Mouse (Mus musculus) midbrain, embryonic 10.5 days (tissue): ENCODE measurements around the gene Zer1. TPM values are rescaled to one million over a fixed set of nuclear protein-coding genes. Genes with fewer than 3 reads are reported as not detected.
"Not testable (repeated sequence)": the region's sequence is repeated elsewhere in the genome, so short reads cannot be mapped to it uniquely, and the experiment has no call there.

Experiments used
- DNase-seq: peaks from one replicate; pipeline ENCODE4 v3.0.0-alpha.2; 2017; ENCODE audit warnings: low spot score
- H3K27ac ChIP-seq: fragments of 300-500 bp; sonication (generic); replicated peaks from 2 replicates; pipeline ENCODE4 v1.5.1; 2016; ENCODE audit warnings: mild to moderate bottlenecking
- H3K27me3 ChIP-seq: fragments of 300-500 bp; sonication (generic); 2 replicates; pipeline ENCODE4 v1.6.1; 2016; ENCODE audit warnings: low read depth, mild to moderate bottlenecking; ENCODE audit not compliant: poor library complexity, severe bottlenecking
- H3K36me3 ChIP-seq: fragments of 300-500 bp; sonication (generic); 2 replicates; pipeline ENCODE4 v1.6.1; 2016; ENCODE audit warnings: mild to moderate bottlenecking, moderate library complexity
- H3K4me1 ChIP-seq: fragments of 300-500 bp; sonication (generic); 2 replicates; pipeline ENCODE4 v1.6.1; 2016
- H3K4me3 ChIP-seq: fragments of 300-500 bp; sonication (generic); 2 replicates; pipeline ENCODE4 v1.5.1; 2016; ENCODE audit warnings: mild to moderate bottlenecking, moderate library complexity
- H3K9me3 ChIP-seq: fragments of 300-500 bp; sonication (generic); replicated peaks from 2 replicates; pipeline ENCODE4 v1.6.1; 2016; ENCODE audit warnings: mild to moderate bottlenecking
- WGBS: fragments of 180-500 bp; shearing (Covaris S2); methylation state at CpG from one replicate; pipeline ENCODE4 v1.1.7; 2016; 5-methylcytosine and 5-hydroxymethylcytosine counted together
- polyA plus RNA-seq: library from polyadenylated mRNA; unstranded; fragments of >200 nt; fragmentation: Nextera tagmentation; extraction: Ambion mirVana; gene quantifications from 2 replicates; pipeline ENCODE4 v1.2.1, GENCODE M21; 2016

The Zer1 gene
- polyA plus RNA-seq, 1 experiment from 2014 or later = 6.0 TPM

DNA sequence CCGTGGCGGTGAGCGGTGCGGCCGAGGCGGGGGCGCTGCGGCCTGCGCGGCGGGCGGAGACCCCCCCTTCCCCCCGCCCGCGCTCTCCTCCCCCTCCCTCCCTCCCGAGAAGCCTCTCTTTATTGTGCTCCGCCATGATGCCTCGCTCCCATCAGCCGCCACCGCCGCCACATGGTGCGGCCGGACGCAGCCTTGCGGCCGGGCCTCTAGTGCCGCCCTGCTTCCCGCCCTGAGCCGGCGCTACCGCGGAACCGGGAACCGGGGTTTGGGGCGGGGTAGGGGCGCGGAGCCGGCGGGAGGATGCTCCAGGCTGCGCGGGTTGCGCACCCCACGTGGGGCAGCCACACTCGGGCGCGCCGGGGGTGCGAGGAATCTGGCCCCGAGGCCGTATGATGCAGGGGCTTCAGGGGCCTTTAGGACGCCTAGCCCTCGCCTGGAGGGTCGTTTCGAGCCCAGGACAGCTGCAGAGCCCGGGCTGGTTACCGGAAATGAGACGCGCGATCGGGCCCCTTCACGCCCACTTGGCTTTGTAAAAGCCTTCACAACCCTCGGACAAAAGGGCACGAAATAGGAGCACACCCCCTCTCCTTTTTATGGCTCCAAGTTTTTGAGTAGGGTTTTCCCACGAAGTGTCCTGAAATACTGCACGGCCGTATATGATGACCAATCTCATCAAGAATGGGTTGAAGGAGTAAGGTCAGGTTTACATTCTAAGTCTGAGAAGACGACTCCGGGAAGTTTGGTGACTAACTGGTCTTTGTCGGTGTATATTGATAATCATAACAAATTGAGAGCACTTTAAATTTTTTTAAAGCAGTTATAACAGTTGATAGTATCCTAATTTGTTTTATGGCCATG lies 57.1 kb downstream of the Zer1 start:
- peak; percentile 73 for DNase-seq
- no peaks in the 10 kb centered on the region for H3K9me3 ChIP-seq
- WGBS = under 1% methylated on average over 62 of the region's 69 CpGs

DNA sequence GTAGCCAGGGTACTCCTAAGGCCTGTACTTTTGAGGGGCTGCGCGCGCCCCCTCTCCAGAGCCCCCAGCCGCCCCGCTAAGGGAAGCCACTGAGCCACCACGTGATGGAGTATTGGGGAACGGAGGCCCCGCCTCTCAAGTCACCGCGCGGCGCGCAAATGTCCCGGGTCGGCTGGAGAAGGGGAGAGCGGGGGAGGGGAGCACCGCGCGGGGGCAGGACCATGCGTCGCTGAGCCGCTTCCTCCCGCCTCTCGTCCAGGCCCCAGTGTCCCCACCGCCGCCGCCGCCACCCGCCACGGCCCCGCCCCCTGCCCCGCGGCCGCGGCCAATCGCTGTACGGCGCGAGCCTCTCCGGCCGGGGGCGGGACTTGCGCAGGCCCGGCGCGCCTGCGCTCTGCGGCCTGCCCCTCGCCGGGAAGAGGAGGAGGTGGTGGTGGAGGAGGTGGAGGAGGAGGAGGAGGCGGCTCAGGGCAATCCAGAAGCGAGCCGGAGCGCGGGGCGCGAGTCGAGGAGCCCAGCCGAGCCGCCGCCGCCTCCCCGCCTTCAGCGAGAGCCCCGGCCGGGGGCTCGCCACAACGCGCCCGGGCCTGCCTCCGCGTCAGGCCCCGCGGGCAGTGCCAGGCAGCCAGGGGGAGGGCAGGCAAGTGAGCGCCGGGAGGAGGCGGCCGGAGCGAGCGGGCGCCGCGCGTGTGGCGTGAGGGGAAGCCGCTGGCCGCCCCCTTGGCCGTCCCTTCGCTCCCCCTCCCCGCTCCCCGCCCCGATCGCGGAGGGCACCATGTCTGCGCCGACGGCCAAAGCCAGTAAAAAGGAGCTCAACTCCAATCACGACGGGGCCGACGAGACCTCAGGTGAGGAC lies 58.1 kb downstream of the Zer1 start:
- H3K36me3 ChIP-seq = peaks cover 34% of the 10 kb centered on the region
- no peaks in the 10 kb centered on the region for H3K27me3 ChIP-seq
- H3K9me3 ChIP-seq = no peaks in the 10 kb centered on the region
- under 1% methylated on average over 78 of the region's 101 CpGs for WGBS
- peaks cover 55% of the 10 kb centered on the region for H3K4me1 ChIP-seq
- H3K4me3 ChIP-seq = peak overlapping the region; percentile 100
- peak overlapping the region; percentile 100 for H3K27ac ChIP-seq
- peak; percentile 98 for DNase-seq

More for the DNA sequence above, 57.1 kb downstream of the Zer1 start:
- Histone ChIP-seq H3K27ac (peak overlapping the region; percentile 100), H3K27me3 (no peaks in the 10 kb centered on the region), H3K36me3 (peaks cover 41% of the 10 kb centered on the region), H3K4me1 (peaks cover 48% of the 10 kb centered on the region), H3K4me3 (peak overlapping the region; percentile 100)

DNA sequence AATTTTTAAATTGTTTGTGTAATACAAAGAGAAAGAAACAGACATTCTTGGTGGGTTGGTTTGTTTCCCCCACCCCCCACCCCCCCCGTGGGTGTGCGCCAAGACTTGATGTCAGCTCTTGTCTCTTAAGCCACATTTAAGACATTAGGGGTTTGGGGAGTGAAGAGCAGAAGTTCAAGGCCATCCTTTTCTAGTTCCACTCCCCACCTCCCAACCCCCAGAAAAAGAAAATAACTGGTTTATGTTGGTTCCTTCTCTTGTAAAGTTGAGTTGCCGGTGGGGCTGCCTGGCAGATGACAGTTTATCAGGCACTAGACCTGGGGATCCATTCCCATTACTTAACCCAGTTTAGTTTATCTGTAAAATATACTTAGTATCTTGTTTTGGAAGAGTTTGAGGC lies 60.1 kb downstream of the Zer1 start:
- H3K4me3 ChIP-seq = peak overlapping the region; percentile 71
- no peaks in the 10 kb centered on the region for H3K9me3 ChIP-seq
- H3K4me1 ChIP-seq = peaks cover 59% of the 10 kb centered on the region
- no peak for DNase-seq
- 54% methylated on average over 3 of the region's 3 CpGs for WGBS
- no peaks in the 10 kb centered on the region for H3K27me3 ChIP-seq
- H3K27ac ChIP-seq = peak overlapping the region; percentile 38; the same call in 1 of the 2 replicates
- H3K36me3 ChIP-seq = peaks cover 18% of the 10 kb centered on the region

DNA sequence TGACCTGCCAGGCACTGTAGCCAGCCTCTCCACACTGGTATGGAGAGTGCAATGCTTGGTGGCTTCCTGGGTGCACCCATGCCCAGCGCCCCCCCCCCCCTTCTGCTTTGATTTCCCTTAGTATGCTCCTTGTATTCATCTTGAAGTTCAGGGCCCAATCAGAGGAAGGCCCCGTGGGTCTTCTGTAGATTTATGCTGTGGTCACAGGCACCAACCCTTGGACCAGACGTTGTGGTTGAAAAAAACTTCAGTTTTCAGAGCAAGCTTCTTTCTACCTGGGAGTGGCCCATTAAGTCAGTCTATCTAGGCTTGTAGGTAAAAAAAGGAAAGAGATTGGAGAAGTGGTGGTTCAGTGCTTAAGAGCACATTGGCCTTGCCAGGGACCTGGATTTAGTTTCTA lies 60.6 kb downstream of the Zer1 start:
- Histone ChIP-seq H3K27ac (peak overlapping the region; percentile 95), H3K9me3 (no peaks in the 10 kb centered on the region), H3K36me3 (peaks cover 13% of the 10 kb centered on the region), H3K4me3 (peak overlapping the region; percentile 71), H3K27me3 (no peaks in the 10 kb centered on the region), H3K4me1 (peaks cover 60% of the 10 kb centered on the region)
- 12% methylated on average over 3 of the region's 3 CpGs for WGBS
- no peak for DNase-seq

DNA sequence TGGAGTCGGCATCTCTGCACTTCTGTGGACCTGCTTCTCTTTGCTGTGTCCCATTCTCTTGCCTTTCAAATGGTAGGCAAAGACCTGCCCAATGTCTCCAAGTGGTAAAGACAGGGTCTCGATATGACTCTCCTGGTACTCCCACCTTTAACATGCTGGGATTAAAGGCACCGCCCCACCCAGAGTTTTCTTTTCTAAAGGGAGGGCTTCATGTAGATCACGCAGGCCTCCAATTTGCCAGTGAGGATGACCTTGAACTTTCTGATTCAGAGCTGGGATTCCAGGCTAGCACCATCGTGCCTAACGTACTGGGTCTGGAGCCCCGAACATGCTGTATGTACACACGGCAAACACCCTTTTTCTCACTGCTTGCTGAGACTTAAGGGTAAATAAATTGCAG lies 61.1 kb downstream of the Zer1 start:
- Histone ChIP-seq H3K27me3 (no peaks in the 10 kb centered on the region), H3K36me3 (peaks cover 8% of the 10 kb centered on the region), H3K4me1 (peaks cover 60% of the 10 kb centered on the region), H3K4me3 (peak overlapping the region; percentile 71), H3K9me3 (no peaks in the 10 kb centered on the region), H3K27ac (peak overlapping the region; percentile 95)
- WGBS = 6% methylated on average over 8 of the region's 8 CpGs
- no peak for DNase-seq

DNA sequence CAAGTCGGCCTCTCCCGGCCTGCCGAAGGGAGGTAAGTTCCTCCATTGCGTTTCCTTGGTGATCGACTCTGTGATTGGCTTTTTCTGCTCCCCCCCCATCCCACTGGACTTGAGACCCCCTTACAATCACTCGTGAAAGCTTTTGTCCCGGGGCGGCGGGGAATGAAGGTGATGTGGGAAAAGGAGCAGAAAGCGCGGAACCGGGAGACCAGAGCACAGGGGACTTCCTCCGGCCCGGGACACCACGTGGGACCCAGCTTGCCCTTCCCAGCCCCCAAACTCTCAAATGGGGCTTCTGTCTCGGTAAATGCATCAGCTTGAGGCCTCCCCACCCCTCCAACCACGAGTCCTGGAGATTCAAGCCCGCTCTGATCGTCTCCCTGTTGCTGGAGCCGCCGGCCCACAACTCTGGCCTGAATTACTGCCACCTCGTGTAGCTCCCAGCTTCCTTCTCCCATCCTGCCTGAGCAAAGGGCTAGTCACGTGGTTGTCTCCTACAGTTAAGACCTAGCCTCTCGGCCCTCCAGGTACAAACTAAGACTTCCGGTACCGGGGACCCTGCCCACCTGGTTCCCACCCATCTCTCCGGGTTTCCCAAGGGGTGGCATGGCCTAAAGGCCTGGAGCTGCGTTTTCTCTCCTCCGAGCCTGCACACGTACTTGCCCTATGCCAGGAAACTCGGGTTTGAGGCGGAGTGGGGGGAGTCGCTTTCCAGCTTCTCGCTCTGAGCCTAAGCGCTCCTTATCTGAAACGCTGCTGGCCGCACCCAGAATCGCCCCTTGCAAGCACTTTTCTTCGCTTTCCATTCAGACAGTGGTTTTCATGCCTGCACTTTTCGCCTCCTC lies 61.9 kb downstream of the Zer1 start:
- WGBS = under 1% methylated on average over 40 of the region's 40 CpGs
- H3K9me3 ChIP-seq = no peaks in the 10 kb centered on the region
- DNase-seq = peak; percentile 79
- H3K36me3 ChIP-seq = peaks cover under 1% of the 10 kb centered on the region; the same call in 1 of the 2 replicates
- H3K4me1 ChIP-seq = peaks cover 57% of the 10 kb centered on the region
- peak overlapping the region; percentile 95 for H3K27ac ChIP-seq
- H3K27me3 ChIP-seq = no peaks in the 10 kb centered on the region
- H3K4me3 ChIP-seq = peak overlapping the region; percentile 71

DNA sequence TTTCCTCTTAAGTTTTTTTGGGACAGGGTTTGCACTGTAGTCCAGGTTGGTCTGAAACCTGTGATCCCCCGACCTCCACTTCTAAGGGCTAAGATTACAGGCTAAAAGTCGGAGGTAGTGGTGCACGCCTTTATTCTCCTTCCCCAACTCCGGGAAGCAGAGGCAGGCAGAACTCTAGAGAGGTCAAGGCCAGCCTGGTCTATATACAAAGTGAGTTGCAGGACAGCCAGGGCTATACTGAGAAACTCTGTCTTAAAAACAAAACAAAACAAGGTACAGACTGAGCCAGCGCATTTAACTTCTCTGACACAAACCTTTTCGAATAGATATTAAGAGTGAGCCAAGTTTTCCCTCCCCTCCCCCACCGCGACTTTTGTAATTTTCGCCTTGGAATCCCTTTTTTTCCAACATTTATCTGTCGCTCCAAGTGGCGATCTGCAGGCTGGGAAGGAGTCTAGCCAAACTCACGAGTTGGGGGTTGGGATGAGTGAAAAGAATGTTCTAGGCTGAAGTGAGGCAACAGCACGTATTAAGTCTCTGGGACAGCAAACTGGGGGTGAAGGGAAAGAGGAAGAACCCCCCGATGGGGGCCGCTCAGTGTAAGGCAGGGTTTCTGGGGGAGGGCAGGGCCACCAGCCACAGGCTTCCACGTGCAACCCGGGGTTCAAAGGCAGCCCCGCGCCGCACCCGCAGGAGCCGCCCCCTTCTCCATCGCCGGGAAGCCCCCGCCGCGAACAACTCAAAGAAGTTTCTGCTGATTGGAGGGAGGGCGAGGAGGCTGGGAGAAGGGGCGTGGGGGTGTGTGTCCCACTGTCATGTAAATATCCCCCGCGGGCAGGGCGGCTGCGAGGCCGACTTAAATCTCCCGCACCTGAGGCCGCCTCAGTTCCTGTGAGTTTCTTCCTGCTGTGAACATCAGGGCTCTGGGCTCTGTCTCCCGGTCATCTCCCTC lies 62.9 kb downstream of the Zer1 start:
- H3K36me3 ChIP-seq = no peaks in the 10 kb centered on the region
- peaks cover 64% of the 10 kb centered on the region for H3K4me1 ChIP-seq
- 10% methylated on average over 37 of the region's 37 CpGs for WGBS

DNA sequence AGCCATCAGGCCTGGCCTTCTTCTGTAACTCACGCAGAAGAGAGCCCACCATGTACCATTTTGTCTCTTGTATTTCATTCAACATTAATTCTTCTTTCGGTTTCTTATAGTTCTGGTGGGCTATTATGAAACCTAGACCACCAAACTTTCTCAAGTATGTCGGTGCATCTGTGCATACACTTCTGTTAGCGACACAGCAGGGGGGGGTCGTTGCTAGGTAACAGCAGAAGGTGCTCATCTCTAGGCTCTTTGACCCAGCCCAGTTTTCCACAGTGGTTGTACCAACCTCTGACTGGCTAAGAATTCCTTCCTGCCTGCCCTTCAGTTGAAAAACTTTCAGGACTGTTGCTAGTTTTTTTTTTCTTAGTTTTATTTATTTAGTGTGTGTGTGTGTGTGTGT lies 66.0 kb downstream of the Zer1 start:
- no peaks in the 10 kb centered on the region for H3K9me3 ChIP-seq
- no peaks in the 10 kb centered on the region for H3K27me3 ChIP-seq
- H3K36me3 ChIP-seq = no peaks in the 10 kb centered on the region
- 43% methylated on average over 5 of the region's 5 CpGs for WGBS
- DNase-seq = peak; percentile 50
- H3K4me1 ChIP-seq = peaks cover 37% of the 10 kb centered on the region
- H3K4me3 ChIP-seq = no peak overlapping the region
- no peak overlapping the region for H3K27ac ChIP-seq

More for the DNA sequence above, 62.9 kb downstream of the Zer1 start:
- no peaks in the 10 kb centered on the region for H3K9me3 ChIP-seq
- peak overlapping the region; percentile 95 for H3K27ac ChIP-seq
- H3K27me3 ChIP-seq = no peaks in the 10 kb centered on the region
- peak overlapping the region; percentile 71 for H3K4me3 ChIP-seq
- DNase-seq = peak; percentile 89

DNA sequence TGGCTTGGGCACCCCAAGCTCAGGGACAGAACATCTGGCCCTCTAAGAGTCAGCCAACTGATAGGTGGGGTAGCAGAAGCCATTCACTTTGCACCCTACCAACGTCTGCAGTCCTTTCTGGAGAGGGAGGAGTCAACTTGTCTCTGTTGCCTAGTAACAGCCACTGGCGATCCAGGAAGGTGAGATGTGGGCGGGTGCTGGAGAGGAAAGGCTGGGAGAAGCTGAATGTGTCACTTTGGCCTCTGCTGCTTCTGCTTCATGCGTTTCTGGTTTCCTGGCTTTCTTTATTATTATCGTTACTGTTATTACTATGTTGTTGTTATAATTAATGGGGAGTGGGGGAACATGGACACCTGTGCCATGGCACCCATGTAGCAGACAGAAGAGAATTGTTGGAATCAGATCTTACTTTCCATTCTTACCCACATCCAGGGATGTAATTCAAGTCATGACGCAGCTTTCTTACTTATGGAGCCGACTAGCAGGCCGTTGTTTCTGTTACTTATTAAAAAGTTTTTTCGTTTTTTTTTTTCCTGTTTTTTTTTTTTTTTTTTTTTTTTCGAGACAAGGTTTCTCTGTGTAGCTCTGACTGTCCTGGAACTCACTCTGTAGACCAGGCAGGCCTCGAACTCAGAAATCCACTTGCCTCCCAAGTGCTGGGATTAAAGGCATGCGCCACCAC lies 67.0 kb downstream of the Zer1 start, which contains the start of gene Set:
Gene Set (plus strand): TSS at position 156 of the 682 bp plus-strand sequence.
- H3K27ac ChIP-seq = no peak within 1 kb of the TSS
- H3K9me3 ChIP-seq = no peaks in the 10 kb centered on the region
- WGBS = 46% methylated on average over 12 of the region's 12 CpGs
- peaks cover 4% of the 10 kb centered on the region; the same call in 1 of the 2 replicates for H3K27me3 ChIP-seq
- peak; percentile 47 for DNase-seq
- peaks cover 27% of the 10 kb centered on the region for H3K4me1 ChIP-seq
- H3K36me3 ChIP-seq = no peaks in the 10 kb centered on the region
- no peak within 1 kb of the TSS for H3K4me3 ChIP-seq

DNA sequence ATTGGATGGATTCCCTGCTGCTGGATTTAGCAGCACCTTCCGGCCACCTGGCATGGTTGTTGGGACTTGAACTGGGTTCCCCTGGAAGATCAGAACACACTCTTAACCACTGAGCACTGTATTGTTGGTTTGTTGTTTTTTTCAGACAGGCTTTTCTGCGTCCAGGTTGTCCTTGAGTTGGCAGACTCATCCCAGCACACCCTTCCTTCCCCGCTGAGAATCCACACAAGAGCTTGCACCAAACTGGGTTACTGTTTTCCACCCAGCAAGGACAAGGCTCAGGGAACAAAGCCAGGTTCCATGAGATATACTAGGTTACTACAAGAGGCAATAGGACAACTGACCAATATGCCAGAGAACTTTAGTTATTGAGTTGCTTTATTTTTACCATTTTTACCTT lies 67.6 kb downstream of the Zer1 start:
- Histone ChIP-seq H3K27ac (no peak overlapping the region), H3K36me3 (no peaks in the 10 kb centered on the region), H3K4me3 (no peak overlapping the region), H3K9me3 (no peaks in the 10 kb centered on the region), H3K27me3 (peaks cover 4% of the 10 kb centered on the region; the same call in 1 of the 2 replicates), H3K4me1 (peaks cover 24% of the 10 kb centered on the region)
- WGBS = 84% methylated on average over 3 of the region's 3 CpGs
- no peak for DNase-seq

DNA sequence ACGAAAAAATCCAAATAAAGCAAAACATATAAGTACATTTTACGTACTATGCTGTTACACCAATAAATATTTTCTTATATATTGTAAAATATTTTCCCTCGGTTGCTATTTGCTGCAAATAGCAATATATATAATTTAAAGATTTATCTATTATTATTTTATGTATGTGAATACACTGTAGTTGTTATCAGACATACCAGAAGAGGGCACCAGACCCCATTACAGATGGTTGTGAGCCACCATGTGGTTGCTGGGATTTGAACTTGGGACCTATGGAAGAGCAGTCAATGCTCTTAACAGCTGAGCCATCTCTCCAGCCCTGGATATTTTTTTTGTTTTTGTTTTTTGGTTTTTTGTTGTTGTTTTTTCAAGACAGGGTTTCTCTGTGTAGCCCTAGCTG lies 69.1 kb downstream of the Zer1 start:
- WGBS = 95% methylated on average over 3 of the region's 3 CpGs
- not testable (repeated sequence) for DNase-seq, H3K27ac ChIP-seq

More for the DNA sequence above, 69.1 kb downstream of the Zer1 start:
- not testable (repeated sequence) for H3K4me3 ChIP-seq, H3K9me3 ChIP-seq, H3K36me3 ChIP-seq, H3K27me3 ChIP-seq
- peaks cover 15% of the 10 kb centered on the region for H3K4me1 ChIP-seq
